Mouse (Mus musculus): ENCODE measurements at regions not wholly inside any gene's neighbourhood (a gene's known extent, or its start where the extent isn't known, plus 50 kb on each side); places are given as distances from the start of the nearest gene placed in this dataset.
"Not testable (repeated sequence)": the region's sequence is repeated elsewhere in the genome, so short reads cannot be mapped to it uniquely, and the experiment has no call there.

GRCm38 (mm10) chr4:131163782-131164315 is 219.7 kb downstream of the Matn1 start:
- no peak overlapping the region for H3K4me3 ChIP-seq
- H3K27me3 ChIP-seq = no peaks in the 10 kb centered on the region
- H3K4me2 ChIP-seq = no peak overlapping the region
- peaks cover 12% of the 10 kb centered on the region for H3K4me1 ChIP-seq
- WGBS = 36% methylated on average over 7 of the region's 7 CpGs
- ATAC-seq (ENCODE audit: insufficient number of reproducible peaks, insufficient read depth, low FRiP score, low TSS enrichment, low read depth) = no peak
- no peak overlapping the region for H3K9ac ChIP-seq
- no peaks in the 10 kb centered on the region for H3K36me3 ChIP-seq
- H3K27ac ChIP-seq = no peak overlapping the region
- no peaks in the 10 kb centered on the region for H3K9me3 ChIP-seq

GRCm38 (mm10) chr4:131166574-131167270 is 222.5 kb downstream of the Matn1 start:
- Histone ChIP-seq H3K27ac (no peak overlapping the region), H3K9me3 (no peaks in the 10 kb centered on the region), H3K4me3 (no peak overlapping the region), H3K9ac (no peak overlapping the region), H3K27me3 (no peaks in the 10 kb centered on the region), H3K36me3 (no peaks in the 10 kb centered on the region), H3K4me2 (no peak overlapping the region), H3K4me1 (no peaks in the 10 kb centered on the region)
- 71% methylated on average over 9 of the region's 9 CpGs for WGBS
- no peak for ATAC-seq (ENCODE audit: insufficient number of reproducible peaks, insufficient read depth, low FRiP score, low TSS enrichment, low read depth)

GRCm38 (mm10) chr4:131167921-131168320 is 223.7 kb downstream of the Matn1 start:
- no peak for ATAC-seq (ENCODE audit: insufficient number of reproducible peaks, insufficient read depth, low FRiP score, low TSS enrichment, low read depth)
- H3K9me3 ChIP-seq = no peaks in the 10 kb centered on the region
- H3K4me3 ChIP-seq = no peak overlapping the region
- H3K27ac ChIP-seq = no peak overlapping the region
- WGBS = 91% methylated on average over 2 of the region's 2 CpGs
- no peak overlapping the region for H3K9ac ChIP-seq
- H3K27me3 ChIP-seq = no peaks in the 10 kb centered on the region
- H3K4me2 ChIP-seq = no peak overlapping the region
- no peaks in the 10 kb centered on the region for H3K4me1 ChIP-seq
- H3K36me3 ChIP-seq = no peaks in the 10 kb centered on the region

GRCm38 (mm10) chr4:131173783-131174460 is 229.7 kb downstream of the Matn1 start:
- H3K27me3 ChIP-seq = no peaks in the 10 kb centered on the region
- ATAC-seq (ENCODE audit: insufficient number of reproducible peaks, insufficient read depth, low FRiP score, low TSS enrichment, low read depth) = no peak
- no peak overlapping the region for H3K4me2 ChIP-seq
- no peak overlapping the region for H3K27ac ChIP-seq
- H3K4me3 ChIP-seq = no peak overlapping the region
- H3K9ac ChIP-seq = no peak overlapping the region
- H3K9me3 ChIP-seq = no peaks in the 10 kb centered on the region
- WGBS = 80% methylated on average over 28 of the region's 28 CpGs
- H3K36me3 ChIP-seq = no peaks in the 10 kb centered on the region
- H3K4me1 ChIP-seq = peaks cover 16% of the 10 kb centered on the region

GRCm38 (mm10) chr4:131176701-131177100 is 232.5 kb downstream of the Matn1 start:
- H3K9me3 ChIP-seq = no peaks in the 10 kb centered on the region
- no peak overlapping the region for H3K4me2 ChIP-seq
- no peak overlapping the region for H3K9ac ChIP-seq
- ATAC-seq (ENCODE audit: insufficient number of reproducible peaks, insufficient read depth, low FRiP score, low TSS enrichment, low read depth) = no peak
- H3K27me3 ChIP-seq = no peaks in the 10 kb centered on the region
- H3K4me1 ChIP-seq = peaks cover 24% of the 10 kb centered on the region
- H3K27ac ChIP-seq = no peak overlapping the region
- H3K4me3 ChIP-seq = no peak overlapping the region
- no peaks in the 10 kb centered on the region for H3K36me3 ChIP-seq
- 39% methylated on average over 3 of the region's 3 CpGs for WGBS

GRCm38 (mm10) chr4:131177889-131178288 is 233.7 kb downstream of the Matn1 start:
- no peaks in the 10 kb centered on the region for H3K9me3 ChIP-seq
- no peak overlapping the region for H3K4me2 ChIP-seq
- no peaks in the 10 kb centered on the region for H3K27me3 ChIP-seq
- no peak overlapping the region for H3K9ac ChIP-seq
- no peaks in the 10 kb centered on the region for H3K36me3 ChIP-seq
- peak overlapping the region; percentile 4 for H3K27ac ChIP-seq
- H3K4me3 ChIP-seq = no peak overlapping the region
- 18% methylated on average over 6 of the region's 6 CpGs for WGBS
- H3K4me1 ChIP-seq = peaks cover 24% of the 10 kb centered on the region
- no peak for ATAC-seq (ENCODE audit: insufficient number of reproducible peaks, insufficient read depth, low FRiP score, low TSS enrichment, low read depth)

- not testable (repeated sequence) for H3K4me3 ChIP-seq; H3K4me2 ChIP-seq; H3K27me3 ChIP-seq; ATAC-seq (ENCODE audit: insufficient number of reproducible peaks, insufficient read depth, low FRiP score, low TSS enrichment, low read depth); H3K9ac ChIP-seq; H3K9me3 ChIP-seq; H3K27ac ChIP-seq; H3K36me3 ChIP-seq
- 84% methylated on average over 5 of the region's 5 CpGs for WGBS
- peaks cover 24% of the 10 kb centered on the region for H3K4me1 ChIP-seq
Measured at GRCm38 (mm10) chr4:131178642-131179041, 234.5 kb downstream of the Matn1 start.

GRCm38 (mm10) chr4:131188066-131188465 is 243.9 kb downstream of the Matn1 start:
- peaks cover 3% of the 10 kb centered on the region; the same call in 1 of the 2 replicates for H3K27me3 ChIP-seq
- H3K4me2 ChIP-seq = no peak overlapping the region
- H3K9me3 ChIP-seq = no peaks in the 10 kb centered on the region
- H3K4me3 ChIP-seq = no peak overlapping the region
- H3K9ac ChIP-seq = no peak overlapping the region
- no peak for ATAC-seq (ENCODE audit: insufficient number of reproducible peaks, insufficient read depth, low FRiP score, low TSS enrichment, low read depth)
- no peaks in the 10 kb centered on the region for H3K36me3 ChIP-seq
- H3K4me1 ChIP-seq = no peaks in the 10 kb centered on the region; the same call in 1 of the 2 replicates
- WGBS = 82% methylated on average over 3 of the region's 3 CpGs
- H3K27ac ChIP-seq = no peak overlapping the region

- no peak for ATAC-seq (ENCODE audit: insufficient number of reproducible peaks, insufficient read depth, low FRiP score, low TSS enrichment, low read depth)
- Histone ChIP-seq H3K4me2 (no peak overlapping the region), H3K4me3 (no peak overlapping the region), H3K9ac (no peak overlapping the region), H3K27me3 (peaks cover 3% of the 10 kb centered on the region; the same call in 1 of the 2 replicates), H3K9me3 (no peaks in the 10 kb centered on the region), H3K36me3 (no peaks in the 10 kb centered on the region), H3K27ac (no peak overlapping the region), H3K4me1 (no peaks in the 10 kb centered on the region)
- WGBS = 71% methylated on average over 13 of the region's 13 CpGs
Measured at GRCm38 (mm10) chr4:131191106-131191880, 247.1 kb downstream of the Matn1 start.

GRCm38 (mm10) chr4:131193900-131194419 is 249.8 kb downstream of the Matn1 start:
- 90% methylated on average over 20 of the region's 20 CpGs for WGBS
- H3K36me3 ChIP-seq = no peaks in the 10 kb centered on the region
- no peaks in the 10 kb centered on the region for H3K9me3 ChIP-seq
- H3K4me3 ChIP-seq = no peak overlapping the region
- no peaks in the 10 kb centered on the region for H3K4me1 ChIP-seq
- H3K9ac ChIP-seq = no peak overlapping the region
- no peak for ATAC-seq (ENCODE audit: insufficient number of reproducible peaks, insufficient read depth, low FRiP score, low TSS enrichment, low read depth)
- H3K4me2 ChIP-seq = no peak overlapping the region
- peaks cover 3% of the 10 kb centered on the region; the same call in 1 of the 2 replicates for H3K27me3 ChIP-seq
- H3K27ac ChIP-seq = no peak overlapping the region

GRCm38 (mm10) chr4:131196147-131196546 is 252.0 kb downstream of the Matn1 start:
- Histone ChIP-seq H3K9me3 (no peaks in the 10 kb centered on the region), H3K4me1 (no peaks in the 10 kb centered on the region), H3K27ac (no peak overlapping the region), H3K4me2 (no peak overlapping the region), H3K9ac (no peak overlapping the region), H3K4me3 (no peak overlapping the region), H3K27me3 (peaks cover 3% of the 10 kb centered on the region; the same call in 1 of the 2 replicates), H3K36me3 (no peaks in the 10 kb centered on the region)
- WGBS = 85% methylated on average over 4 of the region's 4 CpGs
- no peak for ATAC-seq (ENCODE audit: insufficient number of reproducible peaks, insufficient read depth, low FRiP score, low TSS enrichment, low read depth)
